Mouse (Mus musculus): Measurements from ENCODE around the gene Lix1l. TPM values are rescaled to one million over a fixed set of nuclear protein-coding genes. Genes with fewer than 3 reads are reported as not detected.

Gene Lix1l
- total RNA-seq (2014; fragmentation: Nextera tagmentation) (2.2 and 2.3 TPM in 2 replicates), total RNA-seq (2017) (1.7 and 2.1 TPM in 2 replicates)

DNA sequence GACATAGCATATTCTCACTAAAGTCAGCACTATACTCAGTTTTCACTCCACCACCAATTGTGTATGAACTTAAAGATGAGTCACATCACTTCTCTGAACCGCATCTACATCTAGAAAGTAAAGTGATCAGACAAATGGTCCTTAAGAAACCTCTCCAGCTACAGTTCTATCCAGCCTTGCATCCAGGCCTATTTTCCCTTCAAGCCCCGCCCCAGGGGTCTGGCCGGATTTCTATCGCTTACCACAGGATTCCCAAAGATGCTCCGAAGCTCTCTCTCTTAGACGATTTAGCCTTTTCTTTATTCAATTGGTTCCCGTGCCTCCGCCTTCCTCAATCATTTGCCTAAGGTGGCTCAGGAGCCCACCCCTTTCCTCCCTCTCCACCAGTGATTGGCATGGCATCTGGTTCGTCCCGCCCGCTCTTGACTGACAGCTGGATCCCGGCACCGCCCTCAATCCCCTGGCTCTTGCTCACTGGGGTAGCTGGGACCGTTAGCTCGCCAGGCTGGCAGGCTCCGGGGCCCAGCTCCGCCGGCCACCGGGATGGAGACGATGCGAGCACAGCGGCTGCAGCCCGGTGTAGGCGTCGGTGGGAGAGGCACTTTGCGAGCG is at the start of gene Lix1l:
Gene Lix1l, plus strand, starts transcription at position 511 of the 612 bp plus-strand sequence.
- peak; percentile 92 for ATAC-seq (replicated peaks; ENCODE audit: poor library complexity, severe bottlenecking)

DNA sequence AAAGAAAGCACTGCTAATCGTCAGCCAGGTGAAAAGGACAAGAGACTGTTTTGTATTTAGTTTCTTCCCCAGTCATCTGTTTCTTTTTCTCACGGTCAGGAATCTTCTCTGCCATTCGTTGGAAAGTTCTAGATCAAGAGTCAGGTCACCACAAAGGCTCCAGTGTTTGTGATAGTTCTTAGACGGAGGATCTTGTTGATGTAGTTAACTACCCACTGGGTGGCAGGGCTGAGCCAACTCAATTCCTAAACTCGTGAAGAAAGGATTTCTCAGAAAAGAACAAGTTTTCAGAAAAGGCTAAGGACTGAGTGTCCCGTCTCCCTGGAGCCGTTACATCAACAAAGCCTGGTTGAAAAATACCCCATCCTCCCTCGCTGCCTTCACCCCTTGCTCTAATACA is 49.7 kb upstream of the Lix1l start:
- peak; percentile 41; the same call in 1 of the 2 replicates for ATAC-seq (replicated peaks; ENCODE audit: poor library complexity, severe bottlenecking)

DNA sequence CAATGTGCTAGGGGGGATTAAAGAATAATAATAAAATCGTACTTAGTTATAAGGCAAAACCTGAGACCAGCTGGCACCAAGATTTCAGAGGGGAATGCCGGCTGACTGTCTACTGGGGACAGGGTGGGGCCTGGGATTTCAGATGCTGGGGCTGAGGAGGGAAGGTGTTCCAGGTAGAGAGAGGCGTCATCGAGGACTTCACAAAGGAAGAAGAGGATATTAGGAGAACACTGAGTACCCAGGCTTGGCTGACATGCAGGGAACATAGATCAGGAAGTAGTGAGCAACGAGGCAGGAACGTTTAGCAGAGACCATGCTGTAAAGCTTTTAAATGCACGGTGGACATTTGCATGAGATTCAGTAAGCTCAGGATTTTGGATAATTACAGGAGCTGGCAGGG is 49.1 kb upstream of the Lix1l start:
- no peak for ATAC-seq (replicated peaks; ENCODE audit: poor library complexity, severe bottlenecking)

DNA sequence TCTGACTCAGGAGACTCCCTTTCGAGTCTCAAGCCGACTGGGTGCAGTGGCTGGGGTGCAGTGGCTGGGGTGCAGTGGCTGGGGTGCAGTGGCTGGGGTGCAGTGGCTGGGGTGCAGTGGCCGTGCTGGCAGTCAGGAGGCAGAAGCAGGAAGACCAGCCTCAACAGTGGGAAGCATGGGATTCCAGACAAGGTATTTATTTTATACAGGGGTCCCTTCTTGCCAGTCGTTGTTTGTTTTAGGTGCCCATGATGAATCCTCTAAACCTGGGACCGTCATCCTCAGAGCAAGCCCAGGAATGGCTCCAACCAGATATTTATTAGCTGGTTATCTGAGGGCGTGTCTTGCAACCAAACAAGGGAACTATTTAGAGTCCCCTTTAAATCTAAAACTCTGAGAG is 47.3 kb upstream of the Lix1l start:
- no peak for ATAC-seq (replicated peaks; ENCODE audit: poor library complexity, severe bottlenecking)

DNA sequence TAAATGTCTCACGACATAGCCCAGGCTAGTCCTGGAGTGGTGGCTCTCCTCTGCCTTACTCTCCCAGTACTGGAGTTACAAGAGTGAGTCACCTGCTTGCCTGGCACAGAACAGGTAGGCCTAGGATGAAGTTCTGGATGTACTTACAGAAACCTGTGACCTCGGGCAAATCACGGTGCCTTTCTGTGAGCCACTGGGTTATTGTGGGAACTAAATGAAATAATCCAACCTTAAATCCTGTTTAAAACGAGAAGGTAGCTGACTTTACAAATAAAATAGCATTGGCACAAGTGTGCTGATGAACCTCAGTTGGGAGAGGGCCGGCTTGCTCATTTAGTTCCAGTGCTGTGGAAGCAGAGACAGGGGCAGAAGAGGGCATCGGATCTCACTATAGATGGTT is 46.7 kb upstream of the Lix1l start:
- no peak for ATAC-seq (replicated peaks; ENCODE audit: poor library complexity, severe bottlenecking)

- no peak for ATAC-seq (replicated peaks; ENCODE audit: poor library complexity, severe bottlenecking)
Measured at GRCm38 (mm10) chr3:96555041-96555596, 45.8 kb upstream of the Lix1l start.

GRCm38 (mm10) chr3:96555999-96556614 is 44.8 kb upstream of the Lix1l start:
- no peak for ATAC-seq (replicated peaks; ENCODE audit: poor library complexity, severe bottlenecking)

- no peak for ATAC-seq (replicated peaks; ENCODE audit: poor library complexity, severe bottlenecking)
Measured at GRCm38 (mm10) chr3:96556651-96557635, 44.0 kb upstream of the Lix1l start.

- ATAC-seq (replicated peaks; ENCODE audit: poor library complexity, severe bottlenecking): peak; percentile 91
Measured at GRCm38 (mm10) chr3:96557694-96558093, 43.3 kb upstream of the Lix1l start, which contains the start of gene Txnip. Txnip (plus strand) TSS chr3:96557957.

DNA sequence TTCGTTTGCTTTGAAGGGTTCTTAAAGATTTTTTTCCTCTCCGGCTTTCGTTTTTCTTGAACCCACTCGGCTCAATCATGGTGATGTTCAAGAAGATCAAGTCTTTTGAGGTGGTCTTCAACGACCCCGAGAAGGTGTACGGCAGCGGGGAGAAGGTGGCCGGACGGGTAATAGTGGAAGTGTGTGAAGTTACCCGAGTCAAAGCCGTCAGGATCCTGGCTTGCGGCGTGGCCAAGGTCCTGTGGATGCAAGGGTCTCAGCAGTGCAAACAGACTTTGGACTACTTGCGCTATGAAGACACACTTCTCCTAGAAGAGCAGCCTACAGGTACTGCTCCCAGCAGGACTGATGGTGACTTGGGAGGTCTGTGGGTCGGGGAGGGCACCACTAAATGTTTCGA is 42.8 kb upstream of the Lix1l start:
- ATAC-seq (replicated peaks; ENCODE audit: poor library complexity, severe bottlenecking): no peak

DNA sequence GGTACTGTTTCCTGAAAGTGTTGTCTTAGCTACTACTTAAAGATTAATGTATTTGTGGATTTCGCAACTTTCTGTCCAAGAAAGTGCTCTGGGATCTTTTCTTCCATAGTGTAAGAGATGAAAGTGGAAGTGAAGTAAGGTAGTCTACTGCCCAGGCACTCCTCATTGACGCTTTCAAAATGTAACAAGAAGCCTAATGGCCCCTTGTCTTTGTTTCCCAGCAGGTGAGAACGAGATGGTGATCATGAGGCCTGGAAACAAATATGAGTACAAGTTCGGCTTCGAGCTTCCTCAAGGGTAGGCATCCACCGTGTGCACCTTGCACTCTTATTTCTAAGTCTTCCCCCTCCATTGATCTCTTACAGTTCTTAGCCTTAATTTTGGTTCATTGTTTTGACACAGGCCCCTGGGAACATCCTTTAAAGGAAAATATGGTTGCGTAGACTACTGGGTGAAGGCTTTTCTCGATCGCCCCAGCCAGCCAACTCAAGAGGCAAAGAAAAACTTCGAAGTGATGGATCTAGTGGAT is 42.2 kb upstream of the Lix1l start:
- 0 out of 2 replicates have a peak, but pooled peaks have one; percentile 22 for ATAC-seq (replicated peaks; ENCODE audit: poor library complexity, severe bottlenecking)

DNA sequence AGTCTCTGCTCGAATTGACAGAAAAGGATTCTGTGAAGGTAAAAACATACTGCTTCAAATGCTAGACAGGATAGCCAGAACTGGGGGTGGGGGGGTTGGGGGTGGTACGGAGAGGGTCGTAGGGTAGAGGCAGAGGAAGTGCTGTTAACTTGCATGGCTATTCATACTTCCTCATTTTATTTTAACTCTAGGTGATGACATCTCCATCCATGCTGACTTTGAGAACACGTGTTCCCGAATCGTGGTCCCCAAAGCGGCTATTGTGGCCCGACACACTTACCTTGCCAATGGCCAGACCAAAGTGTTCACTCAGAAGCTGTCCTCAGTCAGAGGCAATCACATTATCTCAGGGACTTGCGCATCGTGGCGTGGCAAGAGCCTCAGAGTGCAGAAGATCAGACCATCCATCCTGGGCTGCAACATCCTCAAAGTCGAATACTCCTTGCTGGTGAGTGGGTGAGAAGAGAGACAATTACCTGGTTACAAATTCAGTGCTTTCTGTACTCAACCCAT is 41.5 kb upstream of the Lix1l start:
- ATAC-seq (replicated peaks; ENCODE audit: poor library complexity, severe bottlenecking): peak; percentile 38

DNA sequence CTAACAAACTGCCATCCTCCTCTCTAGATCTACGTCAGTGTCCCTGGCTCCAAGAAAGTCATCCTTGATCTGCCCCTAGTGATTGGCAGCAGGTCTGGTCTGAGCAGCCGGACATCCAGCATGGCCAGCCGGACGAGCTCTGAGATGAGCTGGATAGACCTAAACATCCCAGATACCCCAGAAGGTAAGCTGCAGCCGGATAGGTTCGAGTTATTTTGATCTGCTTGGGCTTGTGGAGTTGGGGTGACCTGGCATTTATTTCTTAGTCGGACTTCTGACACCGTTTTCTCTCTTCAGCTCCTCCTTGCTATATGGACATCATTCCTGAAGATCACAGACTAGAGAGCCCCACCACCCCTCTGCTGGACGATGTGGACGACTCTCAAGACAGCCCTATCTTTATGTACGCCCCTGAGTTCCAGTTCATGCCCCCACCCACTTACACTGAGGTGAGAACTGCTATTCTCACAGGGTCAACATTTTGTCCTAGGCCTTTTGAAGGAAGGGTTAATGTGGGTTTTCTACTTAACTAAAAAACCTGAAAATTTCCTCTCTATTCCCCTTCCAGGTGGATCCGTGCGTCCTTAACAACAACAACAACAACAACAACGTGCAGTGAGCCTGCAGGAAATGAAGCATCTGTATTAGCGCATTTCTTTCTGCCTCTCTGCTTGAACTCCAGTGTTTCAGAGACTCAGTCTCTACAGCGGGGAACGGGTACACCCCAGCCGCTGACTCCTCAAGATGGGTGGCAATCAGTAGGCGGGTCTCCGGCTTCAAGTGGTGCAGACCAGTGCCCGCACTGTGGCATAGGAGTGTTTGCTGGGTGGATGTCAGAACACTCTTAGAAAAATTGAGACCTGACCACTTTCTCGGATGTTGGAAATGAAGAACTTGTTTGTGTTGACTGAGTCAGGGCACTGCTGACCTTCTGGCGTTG is 40.8 kb upstream of the Lix1l start:
- no peak for ATAC-seq (replicated peaks; ENCODE audit: poor library complexity, severe bottlenecking)

DNA sequence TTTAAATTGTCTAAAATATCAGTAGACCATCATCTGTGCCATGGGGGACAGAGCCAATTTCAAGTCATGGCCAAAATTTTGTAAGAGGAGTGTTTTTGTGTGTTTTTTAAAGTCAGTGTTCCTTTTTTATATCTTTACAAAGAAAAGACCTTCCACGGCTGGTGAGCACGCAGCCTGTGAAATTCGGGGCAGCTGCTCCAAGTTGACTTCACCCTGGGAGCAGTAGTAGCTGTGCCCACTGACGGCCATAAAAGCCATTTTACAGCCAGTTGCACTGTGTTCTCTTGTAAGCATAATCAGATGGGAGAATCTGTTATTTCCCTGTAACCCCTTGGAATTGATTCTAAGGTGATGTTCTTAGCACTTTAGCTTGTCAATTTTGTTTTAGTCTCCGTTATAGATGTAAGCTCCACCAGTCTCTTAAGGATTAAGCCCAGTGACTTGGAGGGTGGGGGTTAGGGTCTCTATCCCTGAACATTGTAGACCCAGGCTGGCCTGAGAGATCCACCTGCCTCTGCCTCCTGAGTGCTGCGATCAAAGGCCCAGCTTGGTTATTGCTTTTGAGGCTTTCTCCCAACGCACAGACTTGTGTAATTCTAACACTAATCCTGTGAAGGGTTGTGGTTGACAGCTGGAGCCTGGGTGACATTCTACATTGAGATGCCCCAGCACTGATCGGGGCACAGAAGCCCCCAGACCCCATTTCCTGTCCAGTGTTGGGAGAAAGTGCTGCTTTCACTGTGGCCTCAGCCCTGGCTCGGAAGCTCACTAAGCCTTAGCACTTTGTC is 39.9 kb upstream of the Lix1l start:
- no peak for ATAC-seq (replicated peaks; ENCODE audit: poor library complexity, severe bottlenecking)

DNA sequence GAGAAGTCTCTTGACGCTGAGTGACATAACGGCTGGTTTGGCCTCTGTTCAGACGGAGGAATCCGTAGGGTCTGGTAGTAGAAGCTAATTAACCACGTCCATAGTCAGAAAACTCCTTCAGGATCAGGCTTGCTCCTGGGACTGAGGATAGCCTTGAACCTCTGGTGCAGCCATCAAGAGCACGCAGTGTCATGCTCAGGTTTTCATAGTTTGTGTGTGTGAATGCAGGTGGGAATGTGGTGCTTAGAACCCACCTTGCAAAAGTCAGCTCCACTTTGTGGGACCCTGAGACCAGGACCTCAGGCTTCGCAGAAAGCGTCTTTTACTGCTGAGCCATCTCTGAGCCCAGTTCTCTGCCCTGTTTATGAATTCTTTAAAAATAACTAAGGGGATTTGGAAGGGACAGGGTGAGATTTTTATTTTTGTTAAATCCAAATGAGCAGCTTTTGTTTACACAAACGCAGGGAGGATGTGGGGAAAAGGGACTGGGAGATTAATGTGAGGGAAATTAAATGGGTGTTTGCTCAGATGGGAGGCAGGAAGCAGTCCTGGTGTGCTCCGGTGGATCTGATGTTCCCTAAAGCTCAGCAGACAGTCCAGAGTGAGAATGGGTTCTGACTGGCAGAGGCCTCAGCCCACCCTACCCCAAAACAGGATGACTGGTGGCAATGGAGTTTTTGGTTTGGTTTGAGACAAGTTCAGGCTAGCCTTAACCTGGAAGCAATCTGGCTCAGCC is 38.8 kb upstream of the Lix1l start:
- no peak for ATAC-seq (replicated peaks; ENCODE audit: poor library complexity, severe bottlenecking)

DNA sequence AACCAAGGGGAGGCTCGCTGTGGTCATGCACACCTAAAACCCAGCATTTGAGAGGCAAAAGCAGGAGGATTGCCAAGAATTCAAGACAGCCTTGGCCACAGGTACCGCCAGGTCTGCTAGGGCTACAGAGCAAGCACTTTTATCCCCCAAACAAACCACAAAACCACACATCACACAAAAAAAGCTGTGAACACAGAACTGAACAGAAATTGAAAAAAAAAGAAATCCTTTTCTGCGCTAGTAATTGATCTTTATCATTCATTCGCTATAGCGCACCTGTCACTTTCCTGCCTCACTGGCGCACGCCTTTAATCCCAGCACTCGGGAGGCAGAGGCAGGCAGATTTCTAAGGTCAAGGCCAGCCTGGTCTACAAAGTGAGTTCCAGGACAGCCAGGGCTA is 37.7 kb upstream of the Lix1l start:
- ATAC-seq (replicated peaks; ENCODE audit: poor library complexity, severe bottlenecking): no peak

DNA sequence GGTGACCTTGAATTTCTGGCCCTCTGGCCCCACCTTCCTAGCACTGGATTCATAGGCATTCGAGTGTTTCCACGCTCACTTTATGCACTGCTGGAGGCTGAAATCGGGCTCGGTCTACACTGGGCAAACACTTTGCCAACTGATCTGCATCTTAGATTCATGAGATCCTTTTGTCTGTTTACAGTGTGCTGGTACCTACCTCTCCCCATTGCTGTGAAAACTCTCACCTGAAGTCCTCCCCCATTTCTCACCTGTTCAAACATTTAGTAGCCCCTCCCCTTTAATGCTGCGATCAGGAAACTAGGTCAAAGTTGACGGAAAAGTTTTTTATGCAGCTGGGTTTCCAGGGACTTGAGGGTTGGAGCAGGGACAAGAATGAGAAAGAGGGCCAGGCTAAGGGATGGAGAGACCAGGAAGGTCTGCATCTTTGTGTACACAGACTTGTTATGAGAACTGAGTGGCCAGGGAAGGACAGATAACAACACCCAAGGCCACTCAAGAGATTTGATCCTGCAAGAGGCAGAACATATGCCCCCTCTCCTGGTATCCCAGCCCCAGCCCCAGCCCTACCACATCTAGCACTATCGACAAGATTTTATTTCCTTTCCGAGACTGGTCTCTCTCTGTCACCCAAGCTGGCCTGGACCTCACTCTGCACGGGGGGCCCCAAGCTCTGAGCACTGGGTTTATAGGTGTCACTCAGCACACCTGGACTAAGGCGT is 36.9 kb upstream of the Lix1l start:
- ATAC-seq (replicated peaks; ENCODE audit: poor library complexity, severe bottlenecking): no peak
